Mouse (Mus musculus) olfactory bulb, adult 2 months (tissue): ENCODE data around the gene Cic.

Experiments used
- CTCF ChIP-seq: fragments of 200-500 bp; IDR thresholded peaks from 2 replicates; pipeline ENCODE4 v1.5.1; 2012; ENCODE audit warnings: low read depth, mild to moderate bottlenecking, low read length, moderate library complexity; ENCODE audit not compliant: insufficient read depth
- POLR2A ChIP-seq: fragments of 200-500 bp; IDR thresholded peaks from 2 replicates; pipeline ENCODE4 v1.6.1; 2012; ENCODE audit warnings: mild to moderate bottlenecking, low read depth, low read length, moderate library complexity; ENCODE audit not compliant: insufficient read depth

GRCm38 (mm10) chr7:25270652-25271633, 3.4 kb downstream of the Cic start:
- TF ChIP-seq CTCF (no peak), POLR2A (no peak)
